17 mouse cellular contexts compared by ENCODE assay signal in the genomic region with DNA sequence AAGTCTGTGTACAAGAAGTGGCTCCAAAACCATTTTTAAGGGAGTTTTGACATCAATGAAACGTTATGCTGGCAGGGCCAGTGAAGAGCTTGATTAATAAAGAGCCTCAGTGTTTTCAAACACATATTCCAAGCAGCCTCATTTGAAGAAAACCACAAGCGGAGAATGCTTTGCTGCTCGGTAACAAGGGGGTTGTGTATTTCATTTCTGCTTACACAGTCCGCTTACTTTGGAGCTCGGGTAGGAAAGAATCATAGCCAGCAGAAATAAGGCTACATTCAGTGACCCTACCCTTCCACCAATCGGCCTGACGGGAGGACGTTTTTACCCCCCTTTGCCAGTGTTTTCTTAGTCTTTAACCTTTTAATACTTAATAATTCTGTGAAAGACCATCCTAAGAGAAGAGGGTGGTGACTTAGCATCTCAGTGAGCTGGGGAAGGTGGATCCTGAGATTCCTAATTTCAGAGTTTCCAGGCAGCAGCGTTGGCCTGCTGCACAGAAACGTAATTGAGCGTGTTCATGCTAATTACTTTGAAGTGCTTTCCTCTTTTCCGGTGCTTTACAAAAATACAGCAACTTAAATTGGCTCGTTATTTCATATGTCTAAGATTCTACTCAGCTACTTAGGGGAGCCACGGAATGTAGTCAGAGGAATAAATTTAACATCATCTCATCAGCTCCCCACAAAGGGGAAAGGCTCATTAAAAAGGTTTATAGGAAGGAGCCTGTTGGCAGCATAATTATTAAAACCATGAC.
DNase-seq lines count a peak whose midpoint lies in the region; ATAC-seq and TF ChIP-seq lines count a peak whose summit lies in the region.
"Had no signal": no experiment of that assay in that cellular context is flagged by ENCODE, and none has a peak within 500 bp of the region (broad histone marks: within the 10 kb centered on the region; RNA-seq: fewer than 3 reads in every experiment).

No protein-coding gene starts in this region.

- 17% methylated on average over 14 of the region's 14 CpGs for WGBS in forebrain, embryonic 13.5 days
- WGBS in midbrain, postnatal 0 days, result 54% methylated on average over 14 of the region's 14 CpGs

- H3K9me3 ChIP-seq in forebrain, embryonic 13.5 days (replicated peaks), result no peaks in the 10 kb centered on the region
- no peaks in the 10 kb centered on the region for H3K9me3 ChIP-seq in midbrain, postnatal 0 days (ENCODE audit: low read length)
- H3K9me3 ChIP-seq: heart, embryonic 15.5 days; hindbrain, embryonic 10.5 days; intestine, embryonic 15.5 days; limb, embryonic 12.5 days; megakaryocyte, embryonic 14.5 days had no signal

- peaks cover 12% of the 10 kb centered on the region for H3K4me1 ChIP-seq in forebrain, embryonic 13.5 days
- no peaks in the 10 kb centered on the region for H3K4me1 ChIP-seq in midbrain, postnatal 0 days (ENCODE audit: insufficient read depth, low read length)
- H3K4me1 ChIP-seq: heart, embryonic 15.5 days; hindbrain, embryonic 10.5 days; intestine, embryonic 15.5 days; megakaryocyte, embryonic 14.5 days had no signal

- no peak for TF ChIP-seq CTCF in midbrain, postnatal 0 days (IDR thresholded peaks at IDR 0.05)

- peak overlapping the region; percentile 43 for H3K4me2 ChIP-seq in forebrain, embryonic 13.5 days
- no peak overlapping the region for H3K4me2 ChIP-seq in midbrain, postnatal 0 days (ENCODE audit: low read depth, low read length, poor library complexity, severe bottlenecking)
- H3K4me2 ChIP-seq: heart, embryonic 15.5 days; intestine, embryonic 15.5 days; limb, embryonic 12.5 days had no signal

- H3K4me3 ChIP-seq in forebrain, embryonic 13.5 days, result no peak overlapping the region
- H3K4me3 ChIP-seq in midbrain, postnatal 0 days (ENCODE audit: low read depth, low read length), result no peak overlapping the region
- H3K4me3 ChIP-seq: heart, embryonic 15.5 days; hindbrain, embryonic 10.5 days; intestine, embryonic 15.5 days; limb, embryonic 12.5 days; megakaryocyte, embryonic 14.5 days had no signal

- intact Hi-C loops in left cerebral cortex, postnatal 25 days (cut with DNase I), result no loop called here

- no peaks in the 10 kb centered on the region for H3K27me3 ChIP-seq in forebrain, embryonic 13.5 days
- no peaks in the 10 kb centered on the region for H3K27me3 ChIP-seq in midbrain, postnatal 0 days (ENCODE audit: insufficient read depth, low read length)
- H3K27me3 ChIP-seq: heart, embryonic 15.5 days; intestine, embryonic 15.5 days; limb, embryonic 12.5 days; megakaryocyte, embryonic 14.5 days had no signal

- no peak overlapping the region; the same call in 1 of the 2 replicates for H3K27ac ChIP-seq in forebrain, embryonic 13.5 days
- no peak overlapping the region for H3K27ac ChIP-seq in midbrain, postnatal 0 days (ENCODE audit: low read depth, low read length)
- H3K27ac ChIP-seq: heart, embryonic 15.5 days; hindbrain, embryonic 10.5 days; intestine, embryonic 15.5 days; limb, embryonic 12.5 days had no signal

- peak; percentile 78 for ATAC-seq in forebrain, embryonic 13.5 days
- no peak for ATAC-seq in midbrain, postnatal 0 days (ENCODE audit: low FRiP score)
- ATAC-seq: intestine, embryonic 15.5 days had no signal

- H3K36me3 ChIP-seq in forebrain, embryonic 13.5 days (ENCODE audit: poor library complexity, severe bottlenecking), result no peaks in the 10 kb centered on the region
- no peaks in the 10 kb centered on the region for H3K36me3 ChIP-seq in midbrain, postnatal 0 days (ENCODE audit: insufficient read depth, low read length)
- H3K36me3 ChIP-seq: heart, embryonic 15.5 days; hindbrain, embryonic 10.5 days; intestine, embryonic 15.5 days; limb, embryonic 12.5 days had no signal

- H3K9ac ChIP-seq in forebrain, embryonic 13.5 days, result no peak overlapping the region
- H3K9ac ChIP-seq in midbrain, postnatal 0 days (replicated peaks; ENCODE audit: low read length, poor library complexity, severe bottlenecking), result no peak overlapping the region
- H3K9ac ChIP-seq: heart, embryonic 15.5 days; intestine, embryonic 15.5 days; limb, embryonic 12.5 days had no signal

- DNase-seq in left cerebral cortex, postnatal 25 days (ENCODE audit: low spot score in 2 of 2), result peak; percentile 2 to 25
- DNase-seq in left cerebral cortex, adult 11 months (ENCODE audit: low spot score), result no peak
- peak; percentile 26 to 39 for DNase-seq in right cerebral cortex, postnatal 10 days (ENCODE audit: low spot score in 2 of 2)
- DNase-seq in right cerebral cortex, postnatal 36 days (ENCODE audit: low spot score in 2 of 2), result no peak
- DNase-seq in midbrain, postnatal 0 days (ENCODE audit: low spot score), result peak; percentile 32
- DNase-seq in lung, postnatal 4 days, result no peak
- DNase-seq in kidney, postnatal 14 days, result no peak
- DNase-seq: cerebellum, postnatal 10 days; embryo, embryonic 11 days; layer of hippocampus, postnatal 36 days; lung, postnatal 10 days had no signal

Comparison
In these comparisons a context has a peak if more than half of its experiments do, and no peak if none do; other contexts are left out.
1. DNase-seq: peak in left cerebral cortex, postnatal 25 days (2 of 2), right cerebral cortex, postnatal 10 days (2 of 2) and midbrain, postnatal 0 days (single experiment); none in left cerebral cortex, adult 11 months (single experiment), right cerebral cortex, postnatal 36 days (0 of 2), lung, postnatal 4 days (0 of 2) and kidney, postnatal 14 days (single experiment).